Mouse (Mus musculus): ENCODE results near the gene Atp5mpl. TPM values are rescaled to one million over a fixed set of nuclear protein-coding genes. Genes with fewer than 3 reads are reported as not detected.

The Atp5mpl gene
- polyA plus RNA-seq, 1 experiment from 2014 or later = 665 TPM

- no peak overlapping the region for H3K4me3 ChIP-seq
- H3K9me3 ChIP-seq = no peaks in the 10 kb centered on the region
- no peak overlapping the region for H3K27ac ChIP-seq
- 88% methylated on average over 18 of the region's 18 CpGs for WGBS
- ATAC-seq (ENCODE audit: low FRiP score, low read depth) = no peak
- no peaks in the 10 kb centered on the region for H3K36me3 ChIP-seq
- no peaks in the 10 kb centered on the region for H3K27me3 ChIP-seq (replicated peaks)
- no peaks in the 10 kb centered on the region; the same call in 1 of the 2 replicates for H3K4me1 ChIP-seq
- H3K4me2 ChIP-seq (replicated peaks) = no peak overlapping the region
- H3K9ac ChIP-seq = no peak overlapping the region
These were observed 38.3 kb downstream of the Atp5mpl start for GRCm38 (mm10) chr12:111928411-111928966.

- no peak overlapping the region for H3K4me2 ChIP-seq (replicated peaks)
- H3K27me3 ChIP-seq (replicated peaks) = no peaks in the 10 kb centered on the region
- no peaks in the 10 kb centered on the region for H3K4me1 ChIP-seq
- H3K36me3 ChIP-seq = no peaks in the 10 kb centered on the region
- 93% methylated on average over 1 of the region's 1 CpGs for WGBS
- no peak overlapping the region for H3K9ac ChIP-seq
- no peaks in the 10 kb centered on the region for H3K9me3 ChIP-seq
- no peak overlapping the region for H3K27ac ChIP-seq
- no peak overlapping the region for H3K4me3 ChIP-seq
- ATAC-seq (ENCODE audit: low FRiP score, low read depth) = no peak
These were observed 39.4 kb downstream of the Atp5mpl start for GRCm38 (mm10) chr12:111927338-111927737.

- no peak overlapping the region for H3K9ac ChIP-seq
- H3K36me3 ChIP-seq = no peaks in the 10 kb centered on the region
- no peak overlapping the region for H3K4me3 ChIP-seq
- ATAC-seq (ENCODE audit: low FRiP score, low read depth) = no peak
- 91% methylated on average over 6 of the region's 6 CpGs for WGBS
- no peak overlapping the region for H3K4me2 ChIP-seq (replicated peaks)
- H3K27me3 ChIP-seq (replicated peaks) = no peaks in the 10 kb centered on the region
- no peaks in the 10 kb centered on the region for H3K4me1 ChIP-seq
- no peak overlapping the region for H3K27ac ChIP-seq
- H3K9me3 ChIP-seq = no peaks in the 10 kb centered on the region
These were observed 43.7 kb downstream of the Atp5mpl start for GRCm38 (mm10) chr12:111923117-111923516.

GRCm38 (mm10) chr12:111920046-111920445 is 46.7 kb downstream of the Atp5mpl start:
- no peaks in the 10 kb centered on the region for H3K36me3 ChIP-seq
- ATAC-seq (ENCODE audit: low FRiP score, low read depth) = no peak
- WGBS = 60% methylated on average over 9 of the region's 9 CpGs
- no peak overlapping the region for H3K27ac ChIP-seq
- no peaks in the 10 kb centered on the region for H3K4me1 ChIP-seq
- no peak overlapping the region for H3K4me2 ChIP-seq (replicated peaks)
- no peaks in the 10 kb centered on the region for H3K9me3 ChIP-seq
- H3K27me3 ChIP-seq (replicated peaks) = no peaks in the 10 kb centered on the region
- H3K4me3 ChIP-seq = no peak overlapping the region
- no peak overlapping the region for H3K9ac ChIP-seq

- H3K9ac ChIP-seq = no peak overlapping the region
These were observed 50.1 kb downstream of the Atp5mpl start for GRCm38 (mm10) chr12:111916514-111917217.

GRCm38 (mm10) chr12:111915781-111916180 is 51.0 kb downstream of the Atp5mpl start:
- H3K27me3 ChIP-seq (replicated peaks) = 0 out of 2 replicates have a peak, but pooled peaks cover 2% of the 10 kb centered on the region
- H3K4me1 ChIP-seq = no peaks in the 10 kb centered on the region
- H3K4me3 ChIP-seq = no peak overlapping the region
- H3K36me3 ChIP-seq = no peaks in the 10 kb centered on the region
- H3K9me3 ChIP-seq = no peaks in the 10 kb centered on the region
- no peak overlapping the region for H3K9ac ChIP-seq
- no peak overlapping the region for H3K27ac ChIP-seq
- H3K4me2 ChIP-seq (replicated peaks) = no peak overlapping the region
- no peak for ATAC-seq (ENCODE audit: low FRiP score, low read depth)
- 90% methylated on average over 6 of the region's 6 CpGs for WGBS

More at GRCm38 (mm10) chr12:111916514-111917217, 50.1 kb downstream of the Atp5mpl start:
- Histone ChIP-seq H3K4me1 (no peaks in the 10 kb centered on the region), H3K36me3 (no peaks in the 10 kb centered on the region), H3K27me3 (replicated peaks) (no peaks in the 10 kb centered on the region), H3K4me3 (no peak overlapping the region), H3K27ac (no peak overlapping the region), H3K4me2 (replicated peaks) (no peak overlapping the region), H3K9me3 (no peaks in the 10 kb centered on the region)
- no peak for ATAC-seq (ENCODE audit: low FRiP score, low read depth)
- WGBS = 64% methylated on average over 12 of the region's 12 CpGs

GRCm38 (mm10) chr12:111914031-111914430 is 52.7 kb downstream of the Atp5mpl start:
- Histone ChIP-seq H3K9ac (no peak overlapping the region), H3K27ac (no peak overlapping the region), H3K4me2 (replicated peaks) (no peak overlapping the region), H3K9me3 (no peaks in the 10 kb centered on the region), H3K36me3 (no peaks in the 10 kb centered on the region), H3K4me1 (no peaks in the 10 kb centered on the region), H3K4me3 (no peak overlapping the region), H3K27me3 (replicated peaks) (peaks cover 11% of the 10 kb centered on the region)
- no peak for ATAC-seq (ENCODE audit: low FRiP score, low read depth)
- 25% methylated on average over 3 of the region's 3 CpGs for WGBS

- ATAC-seq (ENCODE audit: low FRiP score, low read depth) = no peak
- H3K4me1 ChIP-seq = 0 out of 2 replicates have a peak, but pooled peaks cover 3% of the 10 kb centered on the region
- H3K4me3 ChIP-seq = no peak overlapping the region
- 92% methylated on average over 7 of the region's 7 CpGs for WGBS
- H3K9ac ChIP-seq = no peak overlapping the region
- no peaks in the 10 kb centered on the region for H3K9me3 ChIP-seq
- no peak overlapping the region for H3K27ac ChIP-seq
- H3K36me3 ChIP-seq = no peaks in the 10 kb centered on the region
- no peak overlapping the region for H3K4me2 ChIP-seq (replicated peaks)
- H3K27me3 ChIP-seq (replicated peaks) = peaks cover 20% of the 10 kb centered on the region
These were observed 54.0 kb downstream of the Atp5mpl start for GRCm38 (mm10) chr12:111912802-111913201.

- peaks cover 20% of the 10 kb centered on the region for H3K27me3 ChIP-seq (replicated peaks)
- no peak overlapping the region for H3K9ac ChIP-seq
- no peaks in the 10 kb centered on the region for H3K36me3 ChIP-seq
- no peaks in the 10 kb centered on the region for H3K9me3 ChIP-seq
- 83% methylated on average over 2 of the region's 2 CpGs for WGBS
- no peak for ATAC-seq (ENCODE audit: low FRiP score, low read depth)
- H3K4me3 ChIP-seq = no peak overlapping the region
- H3K4me2 ChIP-seq (replicated peaks) = no peak overlapping the region
- H3K27ac ChIP-seq = no peak overlapping the region
- H3K4me1 ChIP-seq = peaks cover 9% of the 10 kb centered on the region
These were observed 55.0 kb downstream of the Atp5mpl start for GRCm38 (mm10) chr12:111911796-111912195.

Other genes with a start within 250 kb of the Atp5mpl start
- 481 and 504 TPM in 2 replicates for gene Klc1, start 208.1 kb downstream of the Atp5mpl start, polyA plus RNA-seq (2016; fragmentation: Nextera tagmentation; extraction: Ambion mirVana)
- gene Xrcc3, start 153.1 kb downstream of the Atp5mpl start, polyA plus RNA-seq (2016; fragmentation: Nextera tagmentation; extraction: Ambion mirVana) = 5.5 and 7.5 TPM in 2 replicates
- gene Zfyve21, start 152.8 kb downstream of the Atp5mpl start, polyA plus RNA-seq (2016; fragmentation: Nextera tagmentation; extraction: Ambion mirVana) = 48.8 and 50.9 TPM in 2 replicates
- gene Ppp1r13b, start 58.9 kb downstream of the Atp5mpl start, polyA plus RNA-seq (2016; fragmentation: Nextera tagmentation; extraction: Ambion mirVana) = 17.7 and 18.3 TPM in 2 replicates
- 0.65 and 0.75 TPM in 2 replicates for gene Tdrd9, start 4.6 kb upstream of the Atp5mpl start, polyA plus RNA-seq (2016; fragmentation: Nextera tagmentation; extraction: Ambion mirVana)
- gene Rd3l, start 14.3 kb upstream of the Atp5mpl start, polyA plus RNA-seq (2016; fragmentation: Nextera tagmentation; extraction: Ambion mirVana) = not detected in 2 replicates
- gene Aspg, start 139.7 kb upstream of the Atp5mpl start, polyA plus RNA-seq (2016; fragmentation: Nextera tagmentation; extraction: Ambion mirVana) = 0.60 and 0.96 TPM in 2 replicates
- gene Kif26a, start 179.2 kb upstream of the Atp5mpl start, polyA plus RNA-seq (2016; fragmentation: Nextera tagmentation; extraction: Ambion mirVana) = 5.2 and 6.0 TPM in 2 replicates

All from neural tube, embryonic 12.5 days (tissue).